Comparison of ENCODE assay signal across 9 mouse cellular contexts in the genomic region with DNA sequence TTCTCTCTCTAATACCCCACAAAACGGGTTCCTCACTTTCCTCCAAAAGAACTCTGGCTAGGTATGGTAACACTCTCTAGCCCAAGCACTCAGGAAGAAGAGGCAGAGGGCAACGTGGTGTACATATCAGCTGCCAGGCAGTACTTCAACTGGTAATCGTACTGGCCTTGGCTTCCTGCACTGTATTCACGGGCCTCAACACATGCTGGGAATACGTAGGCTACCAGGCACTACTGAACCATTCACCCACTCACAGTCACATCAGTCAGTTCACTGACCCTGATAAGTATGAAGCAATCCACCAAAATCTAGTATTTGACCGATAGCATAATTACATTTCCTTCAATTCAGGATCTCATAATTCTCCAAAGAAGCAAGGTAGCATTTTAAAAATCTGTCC. TPM values are rescaled to one million over a fixed set of nuclear protein-coding genes. Genes with fewer than 3 reads are reported as not detected.
A peak's percentile ranks its signal among the peaks of the same experiment; 100 is the strongest.
DNase-seq lines count a peak whose midpoint lies in the region; ATAC-seq lines count a peak whose summit lies in the region.
"Had no signal": no experiment of that assay in that cellular context is flagged by ENCODE, and none has a peak within 500 bp of the region (broad histone marks: within the 10 kb centered on the region; RNA-seq: fewer than 3 reads in every experiment).

No protein-coding gene starts in this region.

- H3K9ac ChIP-seq in lung, embryonic 16.5 days (ENCODE audit: low read length) = no peak overlapping the region
- 0 out of 2 replicates have a peak overlapping the region, but pooled peaks have one; percentile 81 for H3K9ac ChIP-seq in hindbrain, embryonic 13.5 days
- H3K9ac ChIP-seq in neural tube, embryonic 13.5 days = no peak overlapping the region
- H3K9ac ChIP-seq in kidney, embryonic 14.5 days (ENCODE audit: low read depth, low read length) = no peak overlapping the region

- ATAC-seq in lung, embryonic 16.5 days (ENCODE audit: low read depth) = no peak
- no peak for ATAC-seq in hindbrain, embryonic 13.5 days (ENCODE audit: low FRiP score)
- ATAC-seq in neural tube, embryonic 13.5 days (ENCODE audit: low read depth) = no peak
- no peak for ATAC-seq in granulocyte monocyte progenitor cell, adult 5-6 weeks (replicated peaks; ENCODE audit: poor library complexity, severe bottlenecking)
- ATAC-seq in kidney, embryonic 14.5 days (ENCODE audit: low FRiP score, low TSS enrichment) = no peak

- WGBS in lung, embryonic 16.5 days = 58% methylated on average over 6 of the region's 6 CpGs
- 88% methylated on average over 6 of the region's 6 CpGs for WGBS in hindbrain, embryonic 13.5 days
- 88% methylated on average over 6 of the region's 6 CpGs for WGBS in neural tube, embryonic 13.5 days
- WGBS in kidney, embryonic 14.5 days = 87% methylated on average over 6 of the region's 6 CpGs

- no peaks in the 10 kb centered on the region for H3K27me3 ChIP-seq in lung, embryonic 16.5 days (ENCODE audit: control insufficient read depth, insufficient read depth, low read depth, low read length)
- H3K27me3 ChIP-seq in hindbrain, embryonic 13.5 days = no peaks in the 10 kb centered on the region
- H3K27me3 ChIP-seq in neural tube, embryonic 13.5 days = no peaks in the 10 kb centered on the region
- H3K27me3 ChIP-seq in kidney, embryonic 14.5 days (ENCODE audit: control insufficient read depth, insufficient read depth, low read length) = no peaks in the 10 kb centered on the region

- H3K27ac ChIP-seq in lung, embryonic 16.5 days (ENCODE audit: low read length) = no peak overlapping the region
- no peak overlapping the region for H3K27ac ChIP-seq in hindbrain, embryonic 13.5 days
- H3K27ac ChIP-seq in neural tube, embryonic 13.5 days (replicated peaks) = no peak overlapping the region
- H3K27ac ChIP-seq in kidney, embryonic 14.5 days (ENCODE audit: low read depth, low read length) = no peak overlapping the region

- H3K4me3 ChIP-seq in lung, embryonic 16.5 days (ENCODE audit: low read length) = peak overlapping the region; percentile 76; the same call in 1 of the 2 replicates
- H3K4me3 ChIP-seq in hindbrain, embryonic 13.5 days = no peak overlapping the region
- H3K4me3 ChIP-seq in neural tube, embryonic 13.5 days = no peak overlapping the region
- H3K4me3 ChIP-seq in kidney, embryonic 14.5 days (ENCODE audit: low read length) = no peak overlapping the region; the same call in 1 of the 2 replicates

- peak overlapping the region; percentile 82 for H3K4me2 ChIP-seq in lung, embryonic 16.5 days (ENCODE audit: low read depth, low read length)
- peak overlapping the region; percentile 66 for H3K4me2 ChIP-seq in hindbrain, embryonic 13.5 days
- H3K4me2 ChIP-seq in neural tube, embryonic 13.5 days = peak overlapping the region; percentile 65; the same call in 1 of the 2 replicates
- no peak overlapping the region; the same call in 1 of the 2 replicates for H3K4me2 ChIP-seq in kidney, embryonic 14.5 days (replicated peaks; ENCODE audit: low read depth, low read length)

- DNase-seq in adrenal gland, postnatal 10 days = peak; percentile 34
- DNase-seq in adrenal gland, postnatal 36 days = no peak
- no peak for DNase-seq in lung, postnatal 4 days
- DNase-seq: gastrocnemius, postnatal 10 days had no signal

- H3K9me3 ChIP-seq in lung, embryonic 16.5 days (ENCODE audit: control insufficient read depth, low read length) = no peaks in the 10 kb centered on the region
- H3K9me3 ChIP-seq in hindbrain, embryonic 13.5 days = no peaks in the 10 kb centered on the region
- H3K9me3 ChIP-seq in neural tube, embryonic 13.5 days = no peaks in the 10 kb centered on the region
- no peaks in the 10 kb centered on the region for H3K9me3 ChIP-seq in kidney, embryonic 14.5 days (ENCODE audit: control insufficient read depth, low read length)

- no peaks in the 10 kb centered on the region for H3K36me3 ChIP-seq in lung, embryonic 16.5 days (ENCODE audit: control insufficient read depth, insufficient read depth, low read length)
- H3K36me3 ChIP-seq in hindbrain, embryonic 13.5 days = peaks cover 3% of the 10 kb centered on the region; the same call in 1 of the 2 replicates
- no peaks in the 10 kb centered on the region for H3K36me3 ChIP-seq in neural tube, embryonic 13.5 days
- H3K36me3 ChIP-seq in kidney, embryonic 14.5 days (ENCODE audit: control insufficient read depth, insufficient read depth, low read length) = peaks cover 3% of the 10 kb centered on the region; the same call in 1 of the 2 replicates

- H3K4me1 ChIP-seq in lung, embryonic 16.5 days (replicated peaks; ENCODE audit: control insufficient read depth, insufficient read depth, low read length) = peaks cover 35% of the 10 kb centered on the region
- peaks cover 45% of the 10 kb centered on the region for H3K4me1 ChIP-seq in hindbrain, embryonic 13.5 days (replicated peaks)
- H3K4me1 ChIP-seq in neural tube, embryonic 13.5 days (replicated peaks) = peaks cover 53% of the 10 kb centered on the region
- peaks cover 14% of the 10 kb centered on the region for H3K4me1 ChIP-seq in kidney, embryonic 14.5 days (ENCODE audit: control insufficient read depth, insufficient read depth, low read length)

RNA-seq across cellular contexts. Expression of a gene that starts 3.0 kb away (rescaled TPM):
- 100 to 1,000 TPM; 177 to 229 TPM for total RNA-seq in adrenal gland, postnatal 10 days (2021)
- total RNA-seq in adrenal gland, postnatal 36 days (2021) = 100 to 1,000 TPM; 186 to 192 TPM
- 197 and 213 TPM in 2 replicates for polyA plus RNA-seq in lung, embryonic 16.5 days (2015; fragmentation: Nextera tagmentation; extraction: Ambion mirVana)
- 163 and 166 TPM in 2 replicates for polyA plus RNA-seq in hindbrain, embryonic 13.5 days (2015; fragmentation: Nextera tagmentation; extraction: Ambion mirVana)
- 143 and 165 TPM in 2 replicates for polyA plus RNA-seq in neural tube, embryonic 13.5 days (2015; fragmentation: Nextera tagmentation; extraction: Ambion mirVana)
- total RNA-seq in granulocyte monocyte progenitor cell, adult 5-6 weeks (2014; fragmentation: Nextera tagmentation) = 215 and 267 TPM in 2 replicates
- total RNA-seq in granulocyte monocyte progenitor cell, adult 5-6 weeks (2017) = 304 and 361 TPM in 2 replicates
- 141 and 281 TPM in 2 replicates for polyA plus RNA-seq in kidney, embryonic 14.5 days (2014; fragmentation: Nextera tagmentation; extraction: Ambion mirVana)

RNA-seq across cellular contexts. Expression of a gene that starts 36.3 kb away (rescaled TPM):
- total RNA-seq in adrenal gland, postnatal 10 days (2021) = 1 to 10 TPM; 3.3 to 3.9 TPM
- 1 to 10 TPM; 2.9 to 3.8 TPM for total RNA-seq in adrenal gland, postnatal 36 days (2021)
- 9.2 and 12.3 TPM in 2 replicates for polyA plus RNA-seq in lung, embryonic 16.5 days (2015; fragmentation: Nextera tagmentation; extraction: Ambion mirVana)
- polyA plus RNA-seq in hindbrain, embryonic 13.5 days (2015; fragmentation: Nextera tagmentation; extraction: Ambion mirVana) = 1.3 and 1.4 TPM in 2 replicates
- 0.89 and 2.0 TPM in 2 replicates for polyA plus RNA-seq in neural tube, embryonic 13.5 days (2015; fragmentation: Nextera tagmentation; extraction: Ambion mirVana)
- total RNA-seq in granulocyte monocyte progenitor cell, adult 5-6 weeks (2014; fragmentation: Nextera tagmentation) = 0.15 and 1.5 TPM in 2 replicates
- 0.36 and 0.39 TPM in 2 replicates for total RNA-seq in granulocyte monocyte progenitor cell, adult 5-6 weeks (2017)
- 7.3 and 8.7 TPM in 2 replicates for polyA plus RNA-seq in kidney, embryonic 14.5 days (2014; fragmentation: Nextera tagmentation; extraction: Ambion mirVana)

RNA-seq across cellular contexts. Expression of a gene that starts 52.0 kb away (rescaled TPM):
- 10 to 100 TPM; 36.3 to 41.2 TPM for total RNA-seq in adrenal gland, postnatal 10 days (2021)
- 10 to 100 TPM; 24.1 to 29.0 TPM for total RNA-seq in adrenal gland, postnatal 36 days (2021)
- polyA plus RNA-seq in lung, embryonic 16.5 days (2015; fragmentation: Nextera tagmentation; extraction: Ambion mirVana) = 98.0 and 108 TPM in 2 replicates
- polyA plus RNA-seq in hindbrain, embryonic 13.5 days (2015; fragmentation: Nextera tagmentation; extraction: Ambion mirVana) = 15.0 and 15.5 TPM in 2 replicates
- polyA plus RNA-seq in neural tube, embryonic 13.5 days (2015; fragmentation: Nextera tagmentation; extraction: Ambion mirVana) = 15.3 and 19.8 TPM in 2 replicates
- 0.73 and 1.1 TPM in 2 replicates for total RNA-seq in granulocyte monocyte progenitor cell, adult 5-6 weeks (2014; fragmentation: Nextera tagmentation)
- 1.0 and 2.4 TPM in 2 replicates for total RNA-seq in granulocyte monocyte progenitor cell, adult 5-6 weeks (2017)
- polyA plus RNA-seq in kidney, embryonic 14.5 days (2014; fragmentation: Nextera tagmentation; extraction: Ambion mirVana) = 96.1 and 124 TPM in 2 replicates

RNA-seq across cellular contexts. Expression of a gene that starts 56.6 kb away (rescaled TPM):
- total RNA-seq in adrenal gland, postnatal 10 days (2021) = 10 to 100 TPM; 60.4 to 72.7 TPM
- total RNA-seq in adrenal gland, postnatal 36 days (2021) = 10 to 100 TPM; 47.7 to 84.9 TPM
- 26.0 and 26.9 TPM in 2 replicates for polyA plus RNA-seq in lung, embryonic 16.5 days (2015; fragmentation: Nextera tagmentation; extraction: Ambion mirVana)
- polyA plus RNA-seq in hindbrain, embryonic 13.5 days (2015; fragmentation: Nextera tagmentation; extraction: Ambion mirVana) = 79.5 and 81.8 TPM in 2 replicates
- polyA plus RNA-seq in neural tube, embryonic 13.5 days (2015; fragmentation: Nextera tagmentation; extraction: Ambion mirVana) = 90.3 and 94.4 TPM in 2 replicates
- 20.6 and 25.6 TPM in 2 replicates for total RNA-seq in granulocyte monocyte progenitor cell, adult 5-6 weeks (2014; fragmentation: Nextera tagmentation)
- total RNA-seq in granulocyte monocyte progenitor cell, adult 5-6 weeks (2017) = 12.8 and 20.2 TPM in 2 replicates
- polyA plus RNA-seq in kidney, embryonic 14.5 days (2014; fragmentation: Nextera tagmentation; extraction: Ambion mirVana) = 35.6 and 43.3 TPM in 2 replicates
